Comparison of ENCODE assay signal across 24 mouse cellular contexts in genomic region chr11:88770405-88770804, GRCm38 (mm10). TPM values are rescaled to one million over a fixed set of nuclear protein-coding genes. Genes with fewer than 3 reads are reported as not detected.
DNase-seq lines count a peak whose midpoint lies in the region; ATAC-seq and TF ChIP-seq lines count a peak whose summit lies in the region.
"Had no signal": no experiment of that assay in that cellular context is flagged by ENCODE, and none has a peak within 500 bp of the region (broad histone marks: within the 10 kb centered on the region; RNA-seq: fewer than 3 reads in every experiment).

No protein-coding gene starts in this region.

- H3K9me3 ChIP-seq in hindbrain, embryonic 10.5 days = no peaks in the 10 kb centered on the region
- no peaks in the 10 kb centered on the region for H3K9me3 ChIP-seq in hindbrain, postnatal 0 days (ENCODE audit: low read length)
- no peaks in the 10 kb centered on the region for H3K9me3 ChIP-seq in midbrain, embryonic 10.5 days (replicated peaks)
- H3K9me3 ChIP-seq in midbrain, embryonic 11.5 days (ENCODE audit: control insufficient read depth, low read length) = no peaks in the 10 kb centered on the region
- no peaks in the 10 kb centered on the region for H3K9me3 ChIP-seq in embryonic facial prominence, embryonic 14.5 days (ENCODE audit: control insufficient read depth, low read length)
- H3K9me3 ChIP-seq in limb, embryonic 15.5 days = no peaks in the 10 kb centered on the region
- H3K9me3 ChIP-seq in intestine, postnatal 0 days (ENCODE audit: control insufficient read depth) = no peaks in the 10 kb centered on the region
- H3K9me3 ChIP-seq: liver, embryonic 13.5 days; neural tube, embryonic 15.5 days; stomach, embryonic 15.5 days had no signal

- 84% methylated on average over 7 of the region's 7 CpGs for WGBS in hindbrain, embryonic 10.5 days
- 86% methylated on average over 7 of the region's 7 CpGs for WGBS in hindbrain, postnatal 0 days
- 93% methylated on average over 7 of the region's 7 CpGs for WGBS in midbrain, embryonic 10.5 days
- 80% methylated on average over 7 of the region's 7 CpGs for WGBS in midbrain, embryonic 11.5 days
- WGBS in embryonic facial prominence, embryonic 14.5 days = 33% methylated on average over 7 of the region's 7 CpGs
- 19% methylated on average over 7 of the region's 7 CpGs for WGBS in limb, embryonic 15.5 days
- WGBS in intestine, postnatal 0 days = 83% methylated on average over 7 of the region's 7 CpGs

- H3K36me3 ChIP-seq in hindbrain, embryonic 10.5 days = no peaks in the 10 kb centered on the region
- no peaks in the 10 kb centered on the region for H3K36me3 ChIP-seq in hindbrain, postnatal 0 days (ENCODE audit: insufficient read depth, low read length)
- no peaks in the 10 kb centered on the region for H3K36me3 ChIP-seq in midbrain, embryonic 10.5 days
- no peaks in the 10 kb centered on the region for H3K36me3 ChIP-seq in midbrain, embryonic 11.5 days (ENCODE audit: control insufficient read depth, insufficient read depth, low read length)
- no peaks in the 10 kb centered on the region for H3K36me3 ChIP-seq in embryonic facial prominence, embryonic 14.5 days (ENCODE audit: control insufficient read depth, insufficient read depth, low read length)
- no peaks in the 10 kb centered on the region for H3K36me3 ChIP-seq in limb, embryonic 15.5 days
- H3K36me3 ChIP-seq in intestine, postnatal 0 days (ENCODE audit: control insufficient read depth, insufficient read depth) = no peaks in the 10 kb centered on the region
- H3K36me3 ChIP-seq: liver, embryonic 13.5 days; neural tube, embryonic 15.5 days; stomach, embryonic 15.5 days had no signal

- no peak for TF ChIP-seq CTCF in hindbrain, postnatal 0 days (IDR thresholded peaks at IDR 0.05; ENCODE audit: low read depth)
- TF ChIP-seq CTCF in intestine, postnatal 0 days (IDR thresholded peaks at IDR 0.05; ENCODE audit: low read depth) = no peak

- ATAC-seq in hindbrain, postnatal 0 days = no peak
- ATAC-seq in midbrain, embryonic 11.5 days (ENCODE audit: low FRiP score) = no peak
- peak; percentile 69 for ATAC-seq in embryonic facial prominence, embryonic 14.5 days (ENCODE audit: low read depth)
- peak; percentile 83 for ATAC-seq in limb, embryonic 15.5 days (ENCODE audit: insufficient number of reproducible peaks, low FRiP score, low TSS enrichment, low read depth)
- no peak for ATAC-seq in intestine, postnatal 0 days
- ATAC-seq: CD4-positive, CD25-positive, alpha-beta regulatory T cell, adult 4 months; forebrain, embryonic 16.5 days; hindbrain, embryonic 16.5 days; intestine, embryonic 16.5 days had no signal

- no peak overlapping the region for H3K9ac ChIP-seq in hindbrain, postnatal 0 days (replicated peaks; ENCODE audit: low read length)
- H3K9ac ChIP-seq in midbrain, embryonic 11.5 days (ENCODE audit: low read length) = no peak overlapping the region
- no peak overlapping the region for H3K9ac ChIP-seq in embryonic facial prominence, embryonic 14.5 days (ENCODE audit: low read depth, low read length)
- H3K9ac ChIP-seq in limb, embryonic 15.5 days = no peak overlapping the region
- H3K9ac ChIP-seq in intestine, postnatal 0 days (ENCODE audit: low read depth, low read length) = no peak overlapping the region
- H3K9ac ChIP-seq: liver, embryonic 13.5 days; neural tube, embryonic 15.5 days; stomach, embryonic 15.5 days had no signal

- H3K4me3 ChIP-seq in hindbrain, embryonic 10.5 days = no peak overlapping the region
- no peak overlapping the region for H3K4me3 ChIP-seq in hindbrain, postnatal 0 days (ENCODE audit: low read length)
- no peak overlapping the region for H3K4me3 ChIP-seq in midbrain, embryonic 10.5 days
- no peak overlapping the region for H3K4me3 ChIP-seq in midbrain, embryonic 11.5 days (ENCODE audit: low read depth, low read length)
- H3K4me3 ChIP-seq in embryonic facial prominence, embryonic 14.5 days (ENCODE audit: low read depth, low read length) = no peak overlapping the region
- no peak overlapping the region for H3K4me3 ChIP-seq in limb, embryonic 15.5 days
- H3K4me3 ChIP-seq in intestine, postnatal 0 days (ENCODE audit: low read depth, low read length) = no peak overlapping the region
- H3K4me3 ChIP-seq: liver, embryonic 13.5 days; neural tube, embryonic 15.5 days; stomach, embryonic 15.5 days had no signal

- peaks cover 38% of the 10 kb centered on the region for H3K4me1 ChIP-seq in hindbrain, embryonic 10.5 days (replicated peaks)
- no peaks in the 10 kb centered on the region for H3K4me1 ChIP-seq in hindbrain, postnatal 0 days (ENCODE audit: insufficient read depth, low read length)
- peaks cover 43% of the 10 kb centered on the region for H3K4me1 ChIP-seq in midbrain, embryonic 10.5 days
- peaks cover 4% of the 10 kb centered on the region; the same call in 1 of the 2 replicates for H3K4me1 ChIP-seq in midbrain, embryonic 11.5 days (ENCODE audit: control insufficient read depth, insufficient read depth, low read length)
- peaks cover 5% of the 10 kb centered on the region; the same call in 1 of the 2 replicates for H3K4me1 ChIP-seq in embryonic facial prominence, embryonic 14.5 days (ENCODE audit: control insufficient read depth, insufficient read depth, low read length)
- peaks cover 22% of the 10 kb centered on the region for H3K4me1 ChIP-seq in limb, embryonic 15.5 days
- H3K4me1 ChIP-seq in intestine, postnatal 0 days (replicated peaks; ENCODE audit: control insufficient read depth, insufficient read depth, low read length) = no peaks in the 10 kb centered on the region
- H3K4me1 ChIP-seq: liver, embryonic 13.5 days; stomach, embryonic 15.5 days had no signal

- no peak overlapping the region for H3K4me2 ChIP-seq in hindbrain, postnatal 0 days (ENCODE audit: low read depth, low read length)
- H3K4me2 ChIP-seq in midbrain, embryonic 11.5 days = no peak overlapping the region
- H3K4me2 ChIP-seq in embryonic facial prominence, embryonic 14.5 days (ENCODE audit: low read depth, low read length) = no peak overlapping the region
- no peak overlapping the region for H3K4me2 ChIP-seq in limb, embryonic 15.5 days
- H3K4me2 ChIP-seq in intestine, postnatal 0 days (replicated peaks; ENCODE audit: low read depth) = no peak overlapping the region
- H3K4me2 ChIP-seq: liver, embryonic 13.5 days; neural tube, embryonic 15.5 days; stomach, embryonic 15.5 days had no signal

- peak overlapping the region; percentile 46; the same call in 1 of the 2 replicates for H3K27ac ChIP-seq in hindbrain, embryonic 10.5 days
- H3K27ac ChIP-seq in hindbrain, postnatal 0 days = no peak overlapping the region
- H3K27ac ChIP-seq in midbrain, embryonic 10.5 days (replicated peaks) = peak overlapping the region; percentile 63
- H3K27ac ChIP-seq in midbrain, embryonic 11.5 days (ENCODE audit: low read depth, low read length) = no peak overlapping the region
- H3K27ac ChIP-seq in embryonic facial prominence, embryonic 14.5 days (replicated peaks; ENCODE audit: low read depth, low read length) = peak overlapping the region; percentile 78
- H3K27ac ChIP-seq in limb, embryonic 15.5 days = peak overlapping the region; percentile 80
- no peak overlapping the region for H3K27ac ChIP-seq in intestine, postnatal 0 days (ENCODE audit: low read depth, low read length)
- H3K27ac ChIP-seq: liver, embryonic 13.5 days; neural tube, embryonic 15.5 days had no signal

- DNase-seq in hindbrain, embryonic 10.5 days (ENCODE audit: low spot score) = no peak
- DNase-seq in hindbrain, postnatal 0 days (ENCODE audit: low spot score) = no peak
- no peak for DNase-seq in midbrain, embryonic 10.5 days (ENCODE audit: low spot score)
- no peak for DNase-seq in midbrain, embryonic 11.5 days (ENCODE audit: low spot score, missing footprints)
- peak; percentile 71 for DNase-seq in embryonic facial prominence, embryonic 14.5 days (ENCODE audit: low spot score)
- DNase-seq in left cerebral cortex, adult 9 months (ENCODE audit: low spot score in 2 of 2) = no peak
- DNase-seq: adrenal gland, postnatal 14 days; cerebellum, adult 2 months; cerebellum, postnatal 36 days; gastrocnemius, postnatal 14 days; heart, adult 18-20 months; heart, postnatal 36 days; liver, embryonic 13.5 days; lung, adult 2 months; lung, postnatal 14 days; thymus, adult 2 months had no signal

- H3K27me3 ChIP-seq in hindbrain, embryonic 10.5 days (ENCODE audit: insufficient read depth, poor library complexity, severe bottlenecking) = no peaks in the 10 kb centered on the region
- no peaks in the 10 kb centered on the region for H3K27me3 ChIP-seq in hindbrain, postnatal 0 days (ENCODE audit: insufficient read depth, low read length)
- no peaks in the 10 kb centered on the region for H3K27me3 ChIP-seq in midbrain, embryonic 10.5 days (ENCODE audit: low read depth, poor library complexity, severe bottlenecking)
- H3K27me3 ChIP-seq in midbrain, embryonic 11.5 days (ENCODE audit: control insufficient read depth, insufficient read depth, low read length) = no peaks in the 10 kb centered on the region
- no peaks in the 10 kb centered on the region for H3K27me3 ChIP-seq in embryonic facial prominence, embryonic 14.5 days (replicated peaks; ENCODE audit: control insufficient read depth, insufficient read depth, low read length)
- H3K27me3 ChIP-seq in limb, embryonic 15.5 days = no peaks in the 10 kb centered on the region
- no peaks in the 10 kb centered on the region for H3K27me3 ChIP-seq in intestine, postnatal 0 days (replicated peaks; ENCODE audit: control insufficient read depth, insufficient read depth, low read length)
- H3K27me3 ChIP-seq: liver, embryonic 13.5 days; neural tube, embryonic 15.5 days; stomach, embryonic 15.5 days had no signal

RNA-seq across cellular contexts. Expression of gene Msi2, which starts 52.1 kb away (rescaled TPM):
- 27.3 and 29.9 TPM in 2 replicates for polyA plus RNA-seq in hindbrain, embryonic 10.5 days (2016; fragmentation: Nextera tagmentation; extraction: Ambion mirVana)
- total RNA-seq in hindbrain, postnatal 0 days (2014; rRNA removed) = 165 and 170 TPM in 2 replicates
- 33.0 and 36.8 TPM in 2 replicates for polyA plus RNA-seq in hindbrain, postnatal 0 days (2015; fragmentation: Nextera tagmentation; extraction: Ambion mirVana)
- polyA plus RNA-seq in midbrain, embryonic 10.5 days (2016; fragmentation: Nextera tagmentation; extraction: Ambion mirVana) = 25.3 and 30.5 TPM in 2 replicates
- 25.7 and 27.0 TPM in 2 replicates for polyA plus RNA-seq in midbrain, embryonic 11.5 days (2014; fragmentation: Nextera tagmentation; extraction: Ambion mirVana)
- polyA plus RNA-seq in embryonic facial prominence, embryonic 14.5 days (2014; fragmentation: Nextera tagmentation; extraction: Ambion mirVana) = 15.2 and 15.9 TPM in 2 replicates
- polyA plus RNA-seq in limb, embryonic 15.5 days (2015; fragmentation: Nextera tagmentation; extraction: Ambion mirVana) = 12.0 and 13.1 TPM in 2 replicates
- 7.5 and 8.9 TPM in 2 replicates for polyA plus RNA-seq in intestine, postnatal 0 days (2015; fragmentation: Nextera tagmentation; extraction: Ambion mirVana)

Comparison
In these comparisons a context has a peak if more than half of its experiments do, and no peak if none do; other contexts are left out.
1. H3K27ac ChIP-seq: peak in hindbrain, embryonic 10.5 days (single experiment), midbrain, embryonic 10.5 days (single experiment), embryonic facial prominence, embryonic 14.5 days (single experiment) and limb, embryonic 15.5 days (single experiment); none in hindbrain, postnatal 0 days (single experiment), midbrain, embryonic 11.5 days (single experiment) and intestine, postnatal 0 days (single experiment).
2. ATAC-seq: peak in embryonic facial prominence, embryonic 14.5 days (single experiment) and limb, embryonic 15.5 days (single experiment); none in hindbrain, postnatal 0 days (single experiment), midbrain, embryonic 11.5 days (single experiment) and intestine, postnatal 0 days (single experiment).